Mouse (Mus musculus): ENCODE measurements around the gene Sema3d.

Sema3d gene

GRCm38 (mm10) chr5:12499791-12500504, 116.8 kb downstream of the Sema3d start:
- no peak for DNase-seq

DNA sequence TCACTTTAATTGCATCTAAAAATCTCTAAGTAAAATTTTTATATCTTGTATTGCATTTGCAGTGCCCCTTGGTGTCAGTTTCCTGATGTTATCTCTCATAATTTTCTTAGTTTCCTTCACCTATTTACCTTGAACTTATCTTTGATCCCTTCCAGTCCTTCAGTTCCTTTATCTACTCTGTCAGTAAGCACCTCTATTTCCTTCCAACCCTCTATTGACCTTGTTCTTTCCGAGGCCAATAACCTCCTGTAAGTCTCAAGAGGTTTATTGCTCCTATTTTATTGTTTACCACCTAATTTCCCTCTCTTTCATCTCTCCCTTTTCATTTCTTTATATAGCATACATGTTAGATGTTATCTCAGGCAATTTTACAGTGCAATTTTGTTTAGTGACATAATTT, 129.3 kb downstream of the Sema3d start:
- no peak for DNase-seq

DNA sequence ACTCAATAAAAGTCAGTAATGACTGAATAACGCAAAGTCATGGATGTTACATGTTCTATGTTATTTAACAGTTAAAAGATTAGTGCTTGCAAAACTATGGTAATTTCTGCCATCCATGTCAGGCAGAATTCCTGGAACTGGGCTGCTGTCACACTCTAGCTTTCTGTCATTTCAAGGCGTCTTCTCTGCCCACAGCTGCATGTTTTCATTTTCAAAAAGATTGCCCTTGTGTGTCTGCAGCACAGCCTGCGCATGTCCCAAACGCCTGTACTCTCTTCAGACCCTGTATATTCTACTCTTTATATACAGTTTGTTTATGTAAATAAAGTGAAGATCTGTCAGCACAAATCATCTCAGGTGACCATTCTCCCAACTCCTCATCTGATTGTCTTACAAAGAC, 132.1 kb downstream of the Sema3d start:
- DNase-seq = no peak

GRCm38 (mm10) chr5:12525235-12525767, 142.1 kb downstream of the Sema3d start:
- DNase-seq = no peak

DNA sequence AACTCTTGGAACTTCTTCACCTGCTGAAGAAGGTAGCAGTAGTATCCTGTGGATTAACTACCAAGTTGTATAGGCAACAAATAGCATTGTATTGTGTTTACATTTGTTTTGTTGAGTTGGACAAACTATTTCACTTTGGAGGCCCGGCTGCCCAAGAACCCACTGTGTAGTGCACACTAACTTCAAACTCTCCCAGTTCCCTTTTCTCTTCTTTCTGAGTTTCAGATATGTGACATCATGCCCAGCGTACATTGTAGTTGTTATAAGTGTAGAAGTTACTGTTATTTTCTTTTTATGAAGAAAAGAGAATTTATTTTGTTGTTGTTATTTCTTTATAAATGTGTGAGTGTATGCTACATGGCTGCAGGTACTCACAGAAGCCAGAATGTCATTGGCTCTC, 145.4 kb downstream of the Sema3d start:
- no peak for DNase-seq

DNA sequence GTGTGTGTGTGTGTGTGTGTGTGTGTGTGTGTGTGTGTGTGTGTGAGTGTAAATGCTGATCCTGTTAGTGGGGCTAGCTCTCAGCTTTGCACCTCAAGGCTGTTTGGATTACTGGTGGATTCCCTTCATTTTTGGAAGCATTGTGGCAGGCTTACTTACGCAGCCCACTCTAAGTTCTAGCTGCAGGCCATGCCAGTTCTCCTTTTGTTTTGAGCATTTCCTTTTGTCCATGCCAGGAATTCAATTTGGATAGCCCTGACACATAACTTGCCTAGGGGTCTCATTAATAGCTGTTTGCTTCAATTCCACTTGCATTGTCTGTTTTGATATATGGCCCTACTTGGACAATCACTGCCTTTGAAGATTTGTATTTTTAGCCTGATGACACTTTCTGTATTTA, 146.6 kb downstream of the Sema3d start:
- no peak for DNase-seq

GRCm38 (mm10) chr5:12541268-12541667, 158.1 kb downstream of the Sema3d start:
- no peak for DNase-seq

DNA sequence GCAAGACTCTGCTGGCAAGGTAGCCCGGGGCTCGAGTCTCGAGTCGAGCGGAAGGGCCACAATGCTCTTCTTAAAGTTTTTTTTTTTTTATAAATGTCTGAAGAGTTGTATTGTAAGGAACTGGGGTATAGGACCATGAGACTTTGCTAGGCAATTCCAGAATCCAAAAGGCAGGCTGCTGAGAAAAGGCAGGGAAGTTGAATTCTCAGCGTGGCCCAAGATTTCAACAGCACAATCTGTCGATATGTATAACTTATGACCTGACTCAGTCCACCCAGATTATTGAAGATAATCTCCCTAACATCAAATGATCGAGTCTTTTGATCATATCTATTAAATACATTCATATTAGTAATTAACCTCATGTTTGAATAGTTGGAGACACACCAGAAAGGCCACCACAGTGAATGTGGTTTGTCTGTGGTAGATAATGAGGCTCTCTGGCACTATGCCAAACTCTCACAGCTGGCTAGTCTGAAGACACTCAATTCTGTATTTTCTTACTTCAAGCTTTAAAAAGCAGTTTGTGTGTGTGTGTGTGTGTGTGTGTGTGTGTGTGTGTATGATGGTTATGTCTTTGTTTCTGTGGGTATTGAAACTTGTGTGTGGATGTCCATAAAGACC, 166.0 kb downstream of the Sema3d start:
- DNase-seq = no peak

GRCm38 (mm10) chr5:12555401-12555800, 172.2 kb downstream of the Sema3d start:
- DNase-seq = no peak

DNA sequence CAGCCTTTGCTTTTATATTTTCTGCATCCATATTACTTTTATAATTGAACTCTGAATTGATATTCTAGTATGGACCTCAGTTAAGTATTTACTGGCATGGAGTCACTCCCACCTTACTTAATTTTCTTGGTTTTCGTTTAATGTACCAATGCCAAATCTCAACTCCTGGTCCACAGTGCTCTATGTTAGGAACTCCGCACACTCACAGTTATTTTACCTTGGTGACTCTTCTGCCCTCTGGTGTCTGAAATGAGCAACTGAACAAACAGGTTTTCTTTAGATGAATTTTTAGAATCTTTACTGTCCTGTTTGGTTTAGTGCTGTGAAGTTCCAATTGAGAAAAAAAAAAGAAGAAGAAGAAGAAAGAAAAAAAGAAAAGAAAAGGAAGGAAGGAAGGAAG, 174.7 kb downstream of the Sema3d start:
- no peak for DNase-seq

DNA sequence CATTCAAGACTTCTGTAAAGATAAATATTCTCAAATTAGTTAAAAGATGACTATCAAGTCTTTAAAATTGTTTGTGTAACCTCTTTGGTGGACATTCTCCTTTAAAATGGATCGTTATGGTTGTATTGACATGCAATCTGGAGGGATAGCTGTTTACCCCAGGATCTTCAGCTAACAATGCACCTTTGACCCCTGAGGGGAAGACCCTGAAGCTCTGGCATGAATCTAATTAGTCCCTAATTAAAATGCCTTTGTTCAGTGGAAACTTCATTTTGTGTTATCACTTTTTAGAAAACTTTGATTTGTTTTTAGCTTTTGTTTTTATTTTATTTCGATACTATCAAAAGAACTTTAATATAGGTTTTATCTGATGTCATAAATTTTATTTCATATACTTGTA, 178.6 kb downstream of the Sema3d start:
- no peak for DNase-seq

- peak; percentile 27 to 68 for DNase-seq
Observed at GRCm38 (mm10) chr5:12562204-12562603, 179.0 kb downstream of the Sema3d start.

DNA sequence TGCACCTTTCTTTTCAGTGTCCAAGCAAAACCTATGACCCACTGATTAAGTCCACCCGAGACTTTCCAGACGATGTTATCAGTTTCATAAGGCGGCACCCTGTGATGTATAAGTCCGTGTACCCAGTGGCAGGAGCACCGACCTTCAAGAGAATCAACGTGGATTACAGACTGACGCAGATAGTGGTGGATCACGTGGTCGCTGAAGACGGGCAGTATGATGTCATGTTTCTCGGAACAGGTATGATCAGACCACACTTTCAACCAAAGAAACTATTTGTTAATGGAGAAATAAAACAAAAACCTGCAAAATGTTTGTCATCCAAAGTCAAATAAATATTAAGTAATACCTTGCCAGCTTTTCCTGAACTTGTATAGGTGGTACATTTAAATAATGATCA, 179.9 kb downstream of the Sema3d start:
- DNase-seq = no peak

- DNase-seq = no peak
Observed at GRCm38 (mm10) chr5:12564602-12565220, 181.5 kb downstream of the Sema3d start.

DNA sequence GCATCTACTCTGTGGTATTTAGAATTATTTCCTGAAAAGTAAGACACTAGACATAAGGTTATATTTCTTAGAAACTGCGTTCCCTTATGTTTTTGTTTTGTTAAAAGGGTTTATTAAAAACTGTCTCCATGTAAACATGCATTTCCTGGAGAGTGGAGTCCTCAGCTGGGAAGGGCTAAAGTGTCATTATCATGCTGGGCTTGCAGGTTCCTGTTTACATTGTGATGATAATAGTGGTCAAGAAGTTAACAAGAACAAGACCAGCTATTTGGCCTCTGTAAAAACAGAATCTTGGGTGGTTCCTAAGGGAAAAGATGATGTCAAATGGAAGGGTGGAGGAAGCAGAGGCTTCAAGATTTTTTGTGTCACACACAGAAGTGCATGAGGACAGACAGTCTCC, 183.4 kb downstream of the Sema3d start:
- no peak for DNase-seq

GRCm38 (mm10) chr5:12574551-12574950, 191.4 kb downstream of the Sema3d start:
- DNase-seq = no peak

- DNase-seq = no peak
Observed at GRCm38 (mm10) chr5:12575262-12575661, 192.1 kb downstream of the Sema3d start.

DNA sequence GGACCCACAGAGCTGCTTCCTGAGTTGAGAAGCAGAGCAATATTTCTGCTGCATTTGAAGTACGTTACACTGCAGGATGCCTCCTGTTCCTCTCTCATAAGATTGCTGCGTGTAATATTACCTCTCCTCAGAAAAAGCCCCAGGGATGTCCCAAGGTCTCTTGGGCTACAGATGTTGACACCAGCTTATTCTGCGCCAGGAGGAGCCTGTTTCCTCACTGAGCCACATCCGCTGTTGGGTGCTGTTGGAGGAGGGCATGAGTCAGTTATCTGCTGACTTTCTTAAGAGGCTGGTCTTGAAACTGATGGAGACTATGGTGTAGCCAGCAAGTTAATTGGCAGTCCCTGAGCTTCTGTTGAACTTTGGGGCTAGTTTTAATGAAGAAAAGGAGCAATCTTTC, 196.6 kb downstream of the Sema3d start:
- DNase-seq = no peak

- no peak for DNase-seq
Observed at GRCm38 (mm10) chr5:12582540-12582939, 199.4 kb downstream of the Sema3d start.

GRCm38 (mm10) chr5:12583293-12583834, 200.2 kb downstream of the Sema3d start:
- no peak for DNase-seq

GRCm38 (mm10) chr5:12584886-12585285, 201.7 kb downstream of the Sema3d start:
- DNase-seq = no peak

- DNase-seq = no peak
Observed at GRCm38 (mm10) chr5:12634227-12634980, 251.2 kb downstream of the Sema3d start.

Data from cerebellum, postnatal 36 days (tissue).